Mouse (Mus musculus): Measurements from ENCODE around the gene Hist1h4k.
"Not testable (repeated sequence)": the region's sequence is repeated elsewhere in the genome, so short reads cannot be mapped to it uniquely, and the experiment has no call there.

Hist1h4k gene

GRCm38 (mm10) chr13:21718381-21719080 is 31.8 kb downstream of the Hist1h4k start:
- no peak for DNase-seq (ENCODE audit: low read depth, low spot score)

- DNase-seq (ENCODE audit: low read depth, low spot score), result peak; percentile 71
Observed at GRCm38 (mm10) chr13:21717397-21718357, 32.6 kb downstream of the Hist1h4k start, which contains the start of gene Hist1h3h. TSS of gene Hist1h3h (plus strand) at chr13:21717659.

GRCm38 (mm10) chr13:21716540-21717391 is 33.5 kb downstream of the Hist1h4k start:
- DNase-seq (ENCODE audit: low read depth, low spot score), result not testable (repeated sequence)

- peak; percentile 86 for DNase-seq (ENCODE audit: low read depth, low spot score)
Observed at GRCm38 (mm10) chr13:21715864-21716539, 34.3 kb downstream of the Hist1h4k start, which contains the start of the genes Hist1h2bl and Hist1h2ai. TSS of gene Hist1h2bl (minus strand) at chr13:21716143. TSS of gene Hist1h2ai (plus strand) at chr13:21716422.

GRCm38 (mm10) chr13:21715131-21715863 is 35.0 kb downstream of the Hist1h4k start:
- no peak for DNase-seq (ENCODE audit: low read depth, low spot score)

GRCm38 (mm10) chr13:21714725-21715124 is 35.6 kb downstream of the Hist1h4k start:
- DNase-seq (ENCODE audit: low read depth, low spot score), result peak; percentile 27

GRCm38 (mm10) chr13:21711698-21712097 is 38.6 kb downstream of the Hist1h4k start:
- no peak for DNase-seq (ENCODE audit: low read depth, low spot score)

- peak; percentile 68 for DNase-seq (ENCODE audit: low read depth, low spot score)
Observed at GRCm38 (mm10) chr13:21710821-21711525, 39.3 kb downstream of the Hist1h4k start.

GRCm38 (mm10) chr13:21710031-21710711 is 40.1 kb downstream of the Hist1h4k start:
- peak; percentile 74 for DNase-seq (ENCODE audit: low read depth, low spot score)

GRCm38 (mm10) chr13:21706669-21707068 is 43.6 kb downstream of the Hist1h4k start:
- DNase-seq (ENCODE audit: low read depth, low spot score), result no peak

Measured in skeletal muscle tissue, adult 2 months (tissue).